Mouse (Mus musculus): ENCODE results near the gene Hk3.

DNA sequence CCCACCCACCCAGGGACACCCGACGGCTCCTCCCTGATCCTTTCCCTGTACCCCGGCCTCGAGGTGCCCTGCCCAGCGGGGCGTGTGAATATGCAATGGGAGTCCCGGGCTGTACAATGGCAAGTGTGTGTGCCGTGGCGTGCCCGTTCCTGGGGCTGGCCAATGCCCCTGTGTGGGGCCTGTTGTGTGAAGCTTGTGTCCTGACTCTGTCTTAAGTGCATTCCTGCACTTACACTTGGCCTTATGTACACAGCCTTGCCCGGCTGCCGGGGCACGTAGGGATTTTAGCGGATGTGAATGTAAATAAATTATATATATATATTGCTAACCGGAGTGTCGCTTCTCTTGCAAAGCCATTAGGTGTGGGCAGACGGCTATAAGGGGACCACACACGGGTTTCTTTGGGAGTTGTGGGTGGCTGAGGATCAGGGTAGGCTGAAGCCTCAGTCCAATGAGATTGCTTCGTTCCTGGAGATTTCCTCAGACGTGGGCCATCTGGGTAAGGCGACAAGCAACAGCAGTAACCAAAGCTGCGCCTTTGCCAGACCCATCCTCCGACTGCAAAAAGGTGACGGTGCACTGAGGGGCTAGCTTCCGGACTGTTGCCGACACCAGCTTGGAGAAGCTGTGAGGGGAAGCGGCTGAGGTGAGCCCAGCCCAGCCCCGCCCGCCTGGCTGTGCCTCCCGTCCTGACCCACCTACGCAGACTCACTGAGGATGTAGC lies 15.3 kb downstream of the Hk3 start:
- TF ChIP-seq CTCF (IDR thresholded peaks at IDR 0.05; ENCODE audit: low read depth, low read length) (no peak), EP300 (IDR thresholded peaks at IDR 0.05; ENCODE audit: insufficient read depth, low read depth, low read length) (no peak)
